Mouse (Mus musculus): ENCODE measurements around the gene Hoxa10. TPM values are rescaled to one million over a fixed set of nuclear protein-coding genes. Genes with fewer than 3 reads are reported as not detected.

Hoxa10 gene
- polyA plus RNA-seq, 1 experiment from 2014 or later = not detected

DNA sequence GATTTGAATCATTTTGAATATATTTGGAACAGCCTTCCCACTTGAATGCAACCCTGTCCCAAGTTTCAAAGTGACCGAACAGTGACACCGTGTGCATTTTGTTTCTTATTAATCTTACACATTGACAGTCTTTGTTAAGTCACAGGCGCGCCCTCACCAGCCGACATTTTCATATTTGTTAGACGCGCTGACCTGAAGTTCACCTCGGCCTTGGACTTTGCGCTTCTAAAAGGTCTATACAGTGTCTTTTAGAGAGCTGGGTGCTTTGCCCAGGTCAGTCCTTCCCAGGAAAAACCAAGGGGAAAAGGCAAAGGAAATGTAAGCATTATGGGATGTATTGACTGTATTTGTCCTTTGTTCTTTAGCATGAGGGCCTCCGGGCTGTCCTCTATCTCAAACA, 46.0 kb downstream of the Hoxa10 start:
- Histone ChIP-seq H3K4me2 (ENCODE audit: low read depth, low read length) (no peak overlapping the region), H3K27me3 (ENCODE audit: insufficient read depth, low read length) (peaks cover 63% of the 10 kb centered on the region), H3K4me3 (ENCODE audit: low read depth, low read length) (no peak overlapping the region), H3K36me3 (replicated peaks; ENCODE audit: insufficient read depth, low read length) (no peaks in the 10 kb centered on the region), H3K4me1 (ENCODE audit: insufficient read depth) (peaks cover 9% of the 10 kb centered on the region), H3K27ac (ENCODE audit: low read depth) (no peak overlapping the region), H3K9me3 (ENCODE audit: low read length) (no peaks in the 10 kb centered on the region), H3K9ac (replicated peaks) (no peak overlapping the region)
- no peak for TF ChIP-seq CTCF (IDR thresholded peaks at IDR 0.05; ENCODE audit: low read depth)
- no peak for TF ChIP-seq EP300 (IDR thresholded peaks at IDR 0.05; ENCODE audit: low read depth)
- ATAC-seq (no peak), DNase-seq (no peak)
- 53% methylated on average over 10 of the region's 10 CpGs for WGBS (ENCODE audit: insufficient replicate concordance)

DNA sequence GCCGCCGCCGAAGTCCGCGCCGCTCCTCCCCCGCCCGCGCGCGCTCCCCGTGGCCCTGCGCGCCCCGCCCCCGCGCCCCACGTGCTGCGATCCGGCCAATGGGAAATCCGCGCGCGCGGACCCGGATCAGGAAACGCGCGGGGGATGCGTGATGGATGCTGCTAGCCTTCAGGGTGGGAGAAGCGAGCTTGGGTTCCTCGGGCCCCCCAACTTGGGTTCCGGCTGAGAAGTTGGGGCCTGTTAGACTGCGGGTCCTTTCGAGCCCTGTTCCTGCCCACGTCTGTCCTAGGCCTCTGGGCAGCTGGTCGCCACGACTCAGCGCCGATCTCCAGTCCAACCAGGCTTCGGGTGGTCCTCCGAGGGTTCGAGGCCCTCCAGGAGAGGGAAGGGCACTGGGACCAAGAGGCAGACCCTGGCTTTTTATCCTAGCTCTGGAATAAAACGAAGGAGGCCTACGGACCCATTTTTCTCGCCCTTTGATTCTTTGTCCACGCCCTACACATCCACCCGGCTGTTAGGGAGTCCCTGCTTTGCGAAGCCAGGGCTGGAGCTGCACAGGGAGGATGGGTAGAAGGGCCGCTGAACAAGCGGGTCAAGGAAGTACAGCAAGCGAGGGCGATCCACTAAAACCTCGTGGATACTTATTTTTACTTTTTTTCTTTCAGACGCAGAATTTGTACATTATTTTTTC, 48.6 kb downstream of the Hoxa10 start:
- peak; percentile 84 for ATAC-seq
- Histone ChIP-seq H3K9ac (replicated peaks) (peak overlapping the region; percentile 50), H3K27ac (ENCODE audit: low read depth) (no peak overlapping the region), H3K4me1 (ENCODE audit: insufficient read depth) (peaks cover 9% of the 10 kb centered on the region), H3K36me3 (replicated peaks; ENCODE audit: insufficient read depth, low read length) (no peaks in the 10 kb centered on the region), H3K27me3 (ENCODE audit: insufficient read depth, low read length) (peaks cover 70% of the 10 kb centered on the region), H3K4me2 (ENCODE audit: low read depth, low read length) (peak overlapping the region; percentile 73), H3K4me3 (ENCODE audit: low read depth, low read length) (peak overlapping the region; percentile 55), H3K9me3 (ENCODE audit: low read length) (no peaks in the 10 kb centered on the region)
- TF ChIP-seq EP300 (IDR thresholded peaks at IDR 0.05; ENCODE audit: low read depth) (no peak), CTCF (IDR thresholded peaks at IDR 0.05; ENCODE audit: low read depth) (no peak)
- DNase-seq = peak; percentile 82
- WGBS (ENCODE audit: insufficient replicate concordance) = 2% methylated on average over 29 of the region's 55 CpGs

DNA sequence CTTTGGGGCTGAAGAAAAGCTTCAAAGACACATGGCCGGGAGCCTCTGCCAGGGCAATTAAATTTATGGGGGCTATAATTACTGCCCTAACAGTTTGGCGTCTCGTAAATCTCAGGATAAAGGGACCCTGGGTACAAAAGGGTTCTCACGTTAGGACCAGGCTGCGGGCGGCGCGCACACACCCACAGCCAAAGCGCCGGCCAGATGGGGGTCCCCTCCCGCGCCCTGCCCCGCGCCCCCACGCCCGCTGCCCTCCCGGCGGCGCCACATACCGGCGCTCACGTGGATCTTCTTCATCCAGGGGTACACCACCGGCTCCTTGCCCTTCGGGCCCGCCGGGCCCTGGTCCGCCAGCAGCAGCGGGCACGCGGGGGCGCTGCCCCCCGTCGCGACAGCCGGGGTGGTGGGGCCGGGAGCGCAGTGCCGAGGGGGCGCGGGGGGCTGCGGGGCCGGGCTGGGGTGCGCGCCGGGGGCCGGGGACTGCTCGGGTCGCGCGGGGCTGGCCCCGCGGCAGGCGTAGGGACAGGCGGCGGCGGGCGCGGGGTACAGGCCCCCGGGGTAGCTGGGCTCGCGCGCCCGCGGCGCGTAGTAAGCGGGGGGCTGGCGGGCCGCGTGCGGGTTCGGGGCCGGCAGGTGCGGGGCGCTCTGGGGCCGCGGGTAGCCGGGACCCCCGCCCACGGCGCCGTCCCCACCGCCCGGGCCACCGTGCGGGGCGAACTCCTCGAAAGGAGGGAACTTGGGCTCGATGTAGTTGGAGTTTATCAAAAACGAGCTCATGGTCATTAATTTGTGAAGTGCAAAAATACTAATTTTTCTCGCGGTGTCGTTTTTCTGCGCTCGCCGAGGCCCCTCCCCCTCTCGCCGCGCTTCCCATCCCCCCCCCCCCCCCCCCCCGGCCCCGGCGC, 49.5 kb downstream of the Hoxa10 start, which contains the start of gene Hoxa4:
TSS of gene Hoxa4 (minus strand) at position 848 of the 905 bp plus-strand sequence.
- DNase-seq (no peak), ATAC-seq (peak; percentile 21; the same call in 1 of the 2 replicates)
- no peak for TF ChIP-seq EP300 (IDR thresholded peaks at IDR 0.05; ENCODE audit: low read depth)
- Histone ChIP-seq H3K36me3 (replicated peaks; ENCODE audit: insufficient read depth, low read length) (no peaks in the 10 kb centered on the region), H3K27ac (ENCODE audit: low read depth) (peak within 1 kb of the TSS; percentile 31), H3K9me3 (ENCODE audit: low read length) (no peaks in the 10 kb centered on the region), H3K4me2 (ENCODE audit: low read depth, low read length) (peak within 1 kb of the TSS; percentile 73), H3K27me3 (ENCODE audit: insufficient read depth, low read length) (peaks cover 74% of the 10 kb centered on the region), H3K9ac (replicated peaks) (peak within 1 kb of the TSS; percentile 58), H3K4me3 (ENCODE audit: low read depth, low read length) (peak within 1 kb of the TSS; percentile 55), H3K4me1 (ENCODE audit: insufficient read depth) (peaks cover 9% of the 10 kb centered on the region)
- 4% methylated on average over 60 of the region's 102 CpGs for WGBS (ENCODE audit: insufficient replicate concordance)

DNA sequence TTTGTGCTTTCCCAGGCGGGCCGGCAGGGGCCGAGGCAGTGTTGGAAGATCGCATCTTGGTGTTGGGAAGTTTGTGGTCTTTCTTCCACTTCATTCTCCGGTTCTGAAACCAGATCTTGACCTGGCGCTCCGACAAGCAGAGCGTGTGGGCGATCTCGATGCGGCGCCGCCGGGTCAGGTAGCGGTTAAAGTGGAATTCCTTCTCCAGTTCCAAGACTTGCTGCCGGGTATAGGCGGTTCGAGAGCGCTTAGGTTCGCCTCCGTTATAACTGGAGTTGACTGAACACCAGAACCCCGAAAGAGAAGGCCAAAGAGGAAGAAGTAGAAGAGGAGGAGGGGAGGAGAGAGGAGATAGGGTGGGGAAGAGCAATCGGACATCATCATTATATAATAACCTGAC, 50.2 kb downstream of the Hoxa10 start:
- TF ChIP-seq EP300 (IDR thresholded peaks at IDR 0.05; ENCODE audit: low read depth) (no peak), CTCF (IDR thresholded peaks at IDR 0.05; ENCODE audit: low read depth) (no peak)
- no peaks in the 10 kb centered on the region for H3K36me3 ChIP-seq (replicated peaks; ENCODE audit: insufficient read depth, low read length)
- peak overlapping the region; percentile 73 for H3K4me2 ChIP-seq (ENCODE audit: low read depth, low read length)
- H3K27me3 ChIP-seq (ENCODE audit: insufficient read depth, low read length) = peaks cover 76% of the 10 kb centered on the region
- H3K27ac ChIP-seq (ENCODE audit: low read depth) = no peak overlapping the region
- H3K9me3 ChIP-seq (ENCODE audit: low read length) = no peaks in the 10 kb centered on the region
- WGBS (ENCODE audit: insufficient replicate concordance) = 38% methylated on average over 23 of the region's 23 CpGs
- ATAC-seq (no peak), DNase-seq (no peak)
- no peak overlapping the region for H3K9ac ChIP-seq (replicated peaks)
- peak overlapping the region; percentile 55; the same call in 1 of the 2 replicates for H3K4me3 ChIP-seq (ENCODE audit: low read depth, low read length)
- peaks cover 9% of the 10 kb centered on the region for H3K4me1 ChIP-seq (ENCODE audit: insufficient read depth)

DNA sequence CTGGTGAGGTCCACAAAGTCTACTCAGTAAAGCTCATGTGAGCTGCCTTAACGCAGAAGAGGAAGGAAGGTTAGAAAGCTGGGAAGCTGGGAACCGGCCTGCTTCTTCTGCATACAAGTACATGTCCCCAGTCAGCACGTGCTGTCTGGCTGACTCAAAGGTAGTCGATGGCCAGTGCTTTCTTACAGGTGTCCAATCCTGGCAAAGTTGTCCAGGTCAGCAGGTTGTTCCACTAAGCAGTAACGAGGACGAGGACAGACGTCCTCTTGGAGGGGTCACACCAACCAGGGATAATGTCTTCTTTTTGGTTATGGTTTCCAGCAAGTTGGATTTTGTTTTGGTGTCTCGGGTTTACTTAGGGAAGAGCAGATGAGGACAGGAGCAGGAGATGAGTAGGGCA, 50.7 kb downstream of the Hoxa10 start:
- Histone ChIP-seq H3K4me3 (ENCODE audit: low read depth, low read length) (no peak overlapping the region), H3K9me3 (ENCODE audit: low read length) (no peaks in the 10 kb centered on the region), H3K4me1 (ENCODE audit: insufficient read depth) (peaks cover 9% of the 10 kb centered on the region), H3K27ac (ENCODE audit: low read depth) (no peak overlapping the region), H3K9ac (replicated peaks) (no peak overlapping the region), H3K4me2 (ENCODE audit: low read depth, low read length) (peak overlapping the region; percentile 73; the same call in 1 of the 2 replicates), H3K36me3 (replicated peaks; ENCODE audit: insufficient read depth, low read length) (no peaks in the 10 kb centered on the region), H3K27me3 (ENCODE audit: insufficient read depth, low read length) (peaks cover 77% of the 10 kb centered on the region)
- ATAC-seq = no peak
- DNase-seq = no peak
- no peak for TF ChIP-seq EP300 (IDR thresholded peaks at IDR 0.05; ENCODE audit: low read depth)
- no peak for TF ChIP-seq CTCF (IDR thresholded peaks at IDR 0.05; ENCODE audit: low read depth)
- WGBS (ENCODE audit: insufficient replicate concordance) = 46% methylated on average over 8 of the region's 8 CpGs

DNA sequence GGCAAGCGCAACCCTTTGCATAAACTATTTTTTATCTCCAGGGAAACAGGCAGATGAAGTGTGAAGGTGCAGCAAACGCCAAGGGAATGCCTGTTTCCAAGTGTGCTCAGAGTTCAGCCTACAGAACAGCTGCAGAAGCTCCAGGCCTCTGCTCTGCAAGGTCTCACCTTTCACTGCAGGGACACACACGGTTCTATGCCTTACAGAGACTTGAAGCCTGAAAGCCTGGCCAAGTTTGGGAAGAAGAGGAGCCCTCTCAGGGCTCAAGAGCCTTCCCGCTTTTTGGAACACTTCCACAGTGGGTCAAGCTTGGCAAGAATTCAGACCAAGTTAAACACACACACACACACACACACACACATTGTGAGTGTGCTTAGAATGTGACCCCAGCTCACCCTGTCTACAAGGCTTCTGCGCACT, 51.5 kb downstream of the Hoxa10 start:
- WGBS (ENCODE audit: insufficient replicate concordance) = 45% methylated on average over 5 of the region's 5 CpGs
- no peak overlapping the region for H3K4me2 ChIP-seq (ENCODE audit: low read depth, low read length)
- H3K9ac ChIP-seq (replicated peaks) = no peak overlapping the region
- DNase-seq (no peak), ATAC-seq (no peak)
- no peaks in the 10 kb centered on the region for H3K36me3 ChIP-seq (replicated peaks; ENCODE audit: insufficient read depth, low read length)
- H3K4me1 ChIP-seq (ENCODE audit: insufficient read depth) = peaks cover 9% of the 10 kb centered on the region
- no peaks in the 10 kb centered on the region for H3K9me3 ChIP-seq (ENCODE audit: low read length)
- H3K4me3 ChIP-seq (ENCODE audit: low read depth, low read length) = no peak overlapping the region
- no peak overlapping the region for H3K27ac ChIP-seq (ENCODE audit: low read depth)
- H3K27me3 ChIP-seq (ENCODE audit: insufficient read depth, low read length) = peaks cover 80% of the 10 kb centered on the region
- TF ChIP-seq EP300 (IDR thresholded peaks at IDR 0.05; ENCODE audit: low read depth) (no peak), CTCF (IDR thresholded peaks at IDR 0.05; ENCODE audit: low read depth) (no peak)

Data from liver, postnatal 0 days (tissue).